Mouse (Mus musculus) small intestine, adult 2 months (tissue): ENCODE results near the gene Asgr1.

Source experiments
- CTCF ChIP-seq: fragments of 200-500 bp; IDR thresholded peaks from 2 replicates; pipeline ENCODE4 v1.5.1; 2012; ENCODE audit warnings: low read depth, mild to moderate bottlenecking, control low read depth, inconsistent platforms, low read length, moderate library complexity, mixed read lengths; ENCODE audit not compliant: insufficient replicate concordance, insufficient read length; ENCODE audit errors: extremely low read depth
- POLR2A ChIP-seq: fragments of 200-500 bp; IDR thresholded peaks from 2 replicates; pipeline ENCODE4 v1.6.1; 2012; ENCODE audit warnings: low read depth, mild to moderate bottlenecking, control low read depth, inconsistent platforms, low read length, moderate library complexity

DNA sequence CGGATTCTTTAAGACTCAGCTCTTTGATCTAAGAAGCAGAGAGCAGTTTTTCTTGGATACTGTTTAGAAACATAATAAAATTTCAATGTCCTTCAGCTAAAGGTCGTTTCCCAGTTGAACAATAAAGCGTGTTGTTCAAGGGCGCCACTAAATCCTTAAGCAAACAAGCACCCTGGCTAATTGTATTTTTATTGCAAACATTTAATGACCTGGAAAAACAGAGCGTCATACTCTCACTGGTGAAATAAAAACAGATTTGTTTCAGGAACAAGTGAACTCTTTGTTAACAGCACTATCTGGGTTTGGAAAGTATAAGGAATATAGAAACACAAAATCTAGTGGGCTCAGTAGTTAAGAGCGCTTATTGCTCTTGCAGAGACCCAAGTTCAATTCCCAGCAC, 16.2 kb downstream of the Asgr1 start:
- TF ChIP-seq CTCF (no peak), POLR2A (no peak)
